Mouse (Mus musculus): Measurements from ENCODE around the gene Slc17a8.

- TF ChIP-seq CTCF (IDR thresholded peaks at IDR 0.05 in 2 of 3, conservative IDR thresholded peaks at IDR 0.05 in 1 of 3; ENCODE audit: control insufficient read depth in 1 of 3, insufficient read depth in 1 of 3, low read depth in 2 of 3, low read length in 3 of 3, poor library complexity in 1 of 3, severe bottlenecking in 1 of 3) (no peak), POLR2A (IDR thresholded peaks at IDR 0.05; ENCODE audit: control insufficient read depth in 1 of 2, insufficient read depth in 1 of 2, low read depth in 1 of 2, low read length in 2 of 2, poor library complexity in 1 of 2) (no peak), USF1 (IDR thresholded peaks at IDR 0.05; ENCODE audit: low read depth, low read length) (no peak), USF2 (IDR thresholded peaks at IDR 0.05; ENCODE audit: borderline replicate concordance in 1 of 2, insufficient read depth in 1 of 2, low read depth in 1 of 2, low read length in 2 of 2) (no peak), EP300 (IDR thresholded peaks at IDR 0.05; ENCODE audit: low read depth in 1 of 2, low read length in 2 of 2) (no peak), GATA1 (IDR thresholded peaks at IDR 0.05; ENCODE audit: low read depth, low read length) (no peak), TCF12 (IDR thresholded peaks at IDR 0.05; ENCODE audit: low read depth, low read length) (no peak), TAL1 (IDR thresholded peaks at IDR 0.05; ENCODE audit: low read length) (no peak), POLR2AphosphoS5 (IDR thresholded peaks at IDR 0.05; ENCODE audit: borderline replicate concordance, low read depth, low read length) (no peak), ZMIZ1 (IDR thresholded peaks at IDR 0.05; ENCODE audit: low read depth, low read length) (no peak), SMC3 (IDR thresholded peaks at IDR 0.05; ENCODE audit: low read depth, low read length) (no peak)
Measured at GRCm38 (mm10) chr10:89531976-89532375, 89.1 kb downstream of the Slc17a8 start.
